Mouse (Mus musculus): Measurements from ENCODE around the gene Pcnx3.

GRCm38 (mm10) chr19:5710068-5710467, 21.4 kb upstream of the Pcnx3 start:
- TF ChIP-seq CTCF (IDR thresholded peaks at IDR 0.05) (no peak), EP300 (IDR thresholded peaks at IDR 0.05) (no peak)

Measured in lung, postnatal 0 days (tissue).